Mouse (Mus musculus): ENCODE measurements at regions not wholly inside any gene's neighbourhood (a gene's known extent, or its start where the extent isn't known, plus 50 kb on each side); places are given as distances from the start of the nearest gene placed in this dataset.

GRCm38 (mm10) chr1:17415958-17416357, 729.7 kb downstream of the Crisp4 start:
- TF ChIP-seq MYOD1 (IDR thresholded peaks at IDR 0.05; ENCODE audit: control insufficient read depth in 1 of 3, insufficient read length in 2 of 3, low read depth in 2 of 3): no peak
- no peak for TF ChIP-seq MAX (IDR thresholded peaks at IDR 0.05; ENCODE audit: low read depth)
- TF ChIP-seq POLR2A (IDR thresholded peaks at IDR 0.05; ENCODE audit: insufficient read length, low read depth): no peak
- no peak for TF ChIP-seq TCF12 (IDR thresholded peaks at IDR 0.05; ENCODE audit: insufficient read depth, poor library complexity, severe bottlenecking)
- TF ChIP-seq E2F4 (IDR thresholded peaks at IDR 0.05; ENCODE audit: insufficient read depth): no peak
- TF ChIP-seq MYOG (IDR thresholded peaks at IDR 0.05; ENCODE audit: control insufficient read depth in 1 of 3, insufficient read depth in 1 of 3, insufficient read length in 2 of 3, low read depth in 2 of 3): no peak
- no peak for TF ChIP-seq POLR2AphosphoS2 (IDR thresholded peaks at IDR 0.05; ENCODE audit: insufficient read length, low read depth)
- no peak for TF ChIP-seq CEBPB (IDR thresholded peaks at IDR 0.05; ENCODE audit: insufficient read depth, poor library complexity, severe bottlenecking)
- TF ChIP-seq TCF3 (IDR thresholded peaks at IDR 0.05; ENCODE audit: insufficient read length, low read depth): no peak
- TF ChIP-seq USF1 (IDR thresholded peaks at IDR 0.05; ENCODE audit: low read depth): no peak
- no peak for TF ChIP-seq SRF (IDR thresholded peaks at IDR 0.05; ENCODE audit: control insufficient read depth, insufficient read length, low read depth)

Measured in myocyte (in vitro differentiated cells).